Mouse (Mus musculus) spleen, postnatal 36 days (tissue): ENCODE measurements at regions not wholly inside any gene's neighbourhood (a gene's known extent, or its start where the extent isn't known, plus 50 kb on each side); places are given as distances from the start of the nearest gene placed in this dataset.

Experiments
- DNase-seq, 2 experiments: peaks; one replicate each; pipeline ENCODE4 v3.0.0; 2022; ENCODE audit warnings: low spot score in 2 of 2, mixed read lengths in 1 of 2

DNA sequence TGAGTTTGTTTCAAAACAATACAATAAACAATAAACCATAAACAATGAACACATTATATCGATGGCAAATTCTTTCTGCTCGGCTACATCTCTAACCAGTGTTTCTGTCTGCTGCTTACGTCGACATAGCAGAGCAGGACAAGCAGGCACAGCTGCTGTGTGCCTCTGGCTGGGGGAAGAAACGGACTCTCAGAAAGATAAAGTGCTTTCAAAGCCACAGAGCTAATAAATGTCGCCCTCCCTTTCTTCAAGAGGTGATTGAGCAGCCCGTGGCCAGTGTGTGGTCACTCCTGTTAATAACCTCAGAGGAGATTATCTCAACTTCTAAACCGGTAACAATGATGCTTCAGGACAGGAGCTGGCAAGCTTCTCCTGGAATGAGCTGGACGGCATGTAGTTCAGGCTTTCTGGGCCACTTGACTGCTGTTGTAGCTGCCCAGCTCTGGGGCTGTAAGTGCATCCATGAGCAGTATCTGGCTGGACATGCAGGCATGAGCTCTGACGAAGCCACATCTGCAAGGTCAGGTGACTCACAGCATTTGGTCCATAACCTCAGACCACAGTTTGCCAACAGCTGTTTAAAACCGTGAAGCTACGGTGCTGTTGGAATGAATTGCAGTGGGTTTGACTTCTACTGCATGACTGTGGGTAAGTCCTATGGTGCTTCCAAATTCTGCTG, 55.6 kb downstream of the Evx1 start:
- no peak for DNase-seq

DNA sequence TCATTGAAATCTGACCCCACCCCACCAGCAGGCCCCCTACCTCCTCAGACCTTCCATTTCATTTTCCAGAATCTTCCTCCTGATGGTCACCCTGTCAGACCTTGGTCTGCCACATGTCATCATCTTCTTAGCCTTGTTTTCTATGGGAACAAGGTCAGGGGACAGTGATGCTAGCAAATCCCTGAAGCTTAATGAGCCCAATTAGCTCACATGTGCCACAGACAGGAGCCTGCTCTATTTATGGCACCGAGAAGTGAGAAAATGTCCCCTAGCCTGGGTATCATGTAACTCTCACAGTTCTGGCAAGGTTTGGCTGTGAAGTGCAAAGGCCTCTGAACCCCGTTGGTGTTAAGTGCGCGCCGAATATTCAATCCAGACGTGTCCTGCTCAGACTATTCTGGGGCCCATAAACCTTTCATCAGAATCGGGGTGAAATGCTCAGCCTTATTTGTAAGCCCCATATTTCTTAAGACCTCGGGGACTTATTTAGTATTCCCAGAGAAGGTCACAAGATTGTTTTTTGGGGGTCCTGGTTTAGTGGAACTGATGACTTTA, 57.6 kb downstream of the Evx1 start:
- DNase-seq = no peak

DNA sequence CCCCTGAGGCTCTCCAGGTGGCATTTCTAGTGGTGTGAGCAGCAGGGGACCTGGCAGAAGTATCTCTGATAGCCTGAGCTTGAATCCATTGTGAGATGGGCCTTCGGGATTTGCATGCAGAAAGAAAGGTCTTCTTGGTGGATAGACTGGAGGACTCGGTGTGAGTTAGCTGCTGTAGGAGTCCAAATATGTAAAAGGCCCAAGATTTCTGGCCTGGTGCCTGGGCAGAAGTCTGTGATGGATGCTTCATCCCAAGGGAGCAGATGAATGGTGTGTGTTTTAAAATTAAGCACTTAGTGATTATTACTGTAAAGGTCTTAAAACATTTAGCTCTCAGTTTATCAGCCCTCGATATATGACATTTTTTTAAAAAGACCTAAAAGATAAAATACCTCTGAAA, 65.8 kb downstream of the Evx1 start:
- no peak for DNase-seq

DNA sequence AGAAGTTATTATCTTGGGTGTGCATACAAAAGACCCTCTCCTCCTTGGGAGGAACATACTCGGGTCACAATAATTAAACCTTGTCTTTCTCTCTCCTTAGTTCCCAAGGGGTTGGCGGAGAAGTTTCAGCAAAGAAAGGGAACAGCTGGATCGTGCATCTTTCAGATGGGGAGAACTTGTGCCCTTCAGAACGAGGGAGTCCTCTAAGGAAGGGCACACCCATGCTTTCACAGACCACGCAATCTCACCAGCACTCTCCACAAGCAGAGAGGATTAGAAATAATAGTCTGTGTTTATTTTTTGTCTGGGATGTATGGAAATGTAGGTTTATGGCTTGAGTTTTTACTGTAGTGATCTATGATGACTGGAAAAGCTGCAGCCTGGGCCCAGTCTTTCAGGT, 66.3 kb downstream of the Evx1 start:
- DNase-seq = no peak

DNA sequence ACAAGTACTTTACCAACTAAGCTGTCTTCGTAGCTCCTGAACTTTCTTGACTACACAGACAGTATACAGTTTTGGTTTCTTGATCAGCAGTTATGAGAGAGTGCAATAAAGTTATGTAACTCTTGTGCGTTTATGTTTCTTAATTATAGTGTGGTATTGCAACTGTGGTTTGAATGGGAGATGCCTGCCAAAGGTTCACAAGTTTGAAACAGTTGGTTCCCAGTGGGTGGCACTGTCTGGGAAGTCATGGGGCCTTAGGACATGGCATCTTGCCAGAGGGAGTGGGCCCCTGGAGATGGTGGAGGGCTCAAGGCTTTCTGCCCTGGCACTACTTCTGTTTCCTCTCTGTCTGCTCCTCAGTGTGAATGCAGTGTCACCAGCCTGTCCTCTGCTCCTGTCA, 71.7 kb downstream of the Evx1 start:
- no peak for DNase-seq

DNA sequence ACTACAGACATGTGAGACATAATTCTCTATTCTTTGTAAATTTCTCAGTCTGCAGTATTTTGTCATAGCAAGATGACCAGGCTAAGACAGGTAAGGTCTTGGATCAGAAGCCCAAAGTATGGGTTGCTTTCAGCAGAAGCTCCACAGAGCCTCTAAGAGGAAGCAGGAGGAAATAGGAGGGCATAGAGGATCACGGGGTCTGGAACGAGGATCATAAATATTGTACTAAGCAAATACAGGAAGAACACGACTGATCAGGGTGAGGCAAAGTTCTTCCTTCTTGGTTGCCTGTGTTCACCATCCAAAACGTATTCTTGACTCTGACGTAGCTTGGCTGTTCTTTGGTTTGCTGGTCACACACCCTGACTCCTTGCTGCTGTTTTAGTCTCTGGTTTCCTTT, 88.1 kb downstream of the Evx1 start:
- no peak for DNase-seq

DNA sequence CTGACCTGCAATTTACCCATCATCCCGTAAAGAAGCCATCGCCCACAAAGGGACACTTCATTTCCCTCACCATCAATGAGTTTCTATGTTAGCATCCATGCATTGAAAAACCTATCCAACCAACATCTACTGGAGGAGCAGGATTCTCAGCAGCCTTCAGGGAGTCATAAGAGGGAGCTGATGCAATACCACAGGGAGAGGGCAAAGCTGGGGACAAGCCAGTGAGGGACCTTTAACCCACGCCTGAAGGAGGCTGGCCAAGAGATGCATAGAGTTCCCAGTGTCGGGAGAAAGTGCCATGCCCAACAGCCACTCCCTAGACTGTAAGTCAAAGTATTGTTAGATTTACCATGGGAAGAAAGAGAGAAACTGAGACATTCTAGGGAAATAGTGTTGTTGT, 96.7 kb downstream of the Evx1 start:
- no peak for DNase-seq

DNA sequence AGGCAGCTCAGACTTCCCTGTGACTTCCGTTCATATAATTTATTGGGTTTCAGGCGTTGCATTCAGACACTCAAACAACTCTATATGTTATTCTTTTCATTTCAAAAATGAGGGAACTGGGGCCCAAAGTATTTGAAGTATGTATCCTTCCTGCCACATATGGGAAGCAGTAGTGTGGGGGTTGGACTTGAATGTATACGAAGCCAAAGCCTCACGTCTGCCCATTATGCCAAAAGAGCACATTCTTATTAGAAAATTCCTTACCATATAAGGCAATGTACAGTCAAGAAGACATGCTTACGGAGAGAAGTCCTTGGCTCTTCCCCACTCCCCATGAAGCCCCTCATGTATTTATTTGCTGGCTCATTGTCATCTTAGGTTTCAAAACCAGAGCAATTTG, 97.4 kb downstream of the Evx1 start:
- no peak for DNase-seq

DNA sequence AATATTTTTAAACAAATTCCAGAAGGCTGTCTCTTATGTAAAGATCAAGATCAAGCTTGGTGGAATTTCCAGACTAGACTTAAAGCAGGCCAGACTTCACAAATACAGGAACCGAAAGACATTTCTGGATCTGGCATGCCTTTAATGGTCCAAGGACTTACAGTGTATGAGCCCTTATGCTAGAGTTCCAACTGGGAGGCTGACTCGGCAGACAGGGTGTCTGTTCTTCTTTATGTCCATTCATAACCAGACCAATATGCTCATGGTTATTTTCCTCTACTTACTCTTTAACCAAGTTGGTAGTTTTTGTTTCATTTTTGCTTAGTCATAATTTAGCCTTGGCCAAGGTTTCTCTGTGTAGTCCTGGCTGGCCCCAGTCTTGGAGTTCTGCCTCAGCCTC, 98.0 kb downstream of the Evx1 start:
- DNase-seq = no peak

DNA sequence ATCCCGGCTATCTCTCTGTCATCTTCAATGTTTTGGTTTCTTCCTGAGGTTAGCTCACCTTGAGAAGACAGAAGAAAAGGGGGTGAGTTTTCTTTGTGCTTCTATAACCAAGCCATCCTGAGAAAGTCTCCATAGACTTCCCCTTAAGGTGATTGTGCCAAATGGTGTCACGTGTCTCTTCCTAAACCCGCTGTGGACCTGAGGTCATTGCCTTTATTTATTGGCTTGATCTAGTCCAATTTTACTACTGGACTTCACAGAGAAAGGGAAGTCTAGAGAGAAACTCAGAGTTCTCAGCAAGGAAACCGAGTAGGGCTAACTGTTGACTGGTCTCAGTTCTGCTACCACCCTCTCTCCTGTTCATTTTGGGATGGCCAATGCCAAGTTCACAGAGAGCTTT, 100.3 kb downstream of the Evx1 start:
- no peak for DNase-seq

DNA sequence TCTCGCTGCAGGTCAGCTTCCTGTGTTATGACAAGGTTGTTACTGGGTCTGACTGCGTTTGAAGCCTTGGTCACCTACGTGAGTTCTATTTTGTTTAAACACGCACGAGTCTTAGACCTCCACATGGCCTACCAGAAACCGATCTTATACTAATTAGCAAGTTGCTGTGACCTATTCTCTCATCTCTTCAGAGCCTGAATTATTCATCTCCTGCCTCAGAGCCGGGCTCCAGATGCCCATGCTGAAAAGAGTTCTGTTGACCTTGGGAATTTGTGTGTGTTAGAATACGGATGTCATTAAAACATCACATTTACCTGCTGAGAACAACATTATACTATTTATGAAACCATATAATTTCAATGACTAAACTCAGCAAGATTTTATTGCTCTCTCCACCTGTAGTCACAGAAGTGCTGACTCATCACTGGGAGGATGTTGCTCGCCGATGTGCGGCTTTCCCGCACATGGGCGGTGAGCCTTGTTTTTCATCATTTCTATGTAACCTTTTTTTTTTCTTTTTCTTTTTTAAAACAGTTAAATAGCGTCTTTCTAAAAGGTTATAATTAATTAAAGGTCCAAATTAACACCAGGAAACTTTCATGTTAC, 102.1 kb downstream of the Evx1 start:
- DNase-seq = no peak

DNA sequence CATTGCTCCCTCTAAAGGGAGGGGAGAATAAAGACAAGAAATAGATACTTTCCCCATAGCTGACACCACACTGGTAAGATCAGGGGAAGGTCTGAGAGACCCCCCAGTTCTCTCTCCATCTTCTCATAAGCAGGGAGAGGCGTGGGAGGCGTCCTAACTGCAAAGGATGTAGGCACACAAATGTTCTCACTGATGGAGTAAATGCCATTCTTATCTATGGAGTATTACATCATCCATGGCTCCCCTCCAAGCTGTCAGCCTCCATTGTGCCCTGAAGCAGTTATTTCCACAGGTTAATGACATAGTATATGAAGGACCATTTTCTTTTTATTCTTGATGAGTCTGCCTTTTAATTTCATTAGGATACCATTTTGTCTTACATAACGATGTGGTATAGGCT, 103.2 kb downstream of the Evx1 start:
- no peak for DNase-seq

DNA sequence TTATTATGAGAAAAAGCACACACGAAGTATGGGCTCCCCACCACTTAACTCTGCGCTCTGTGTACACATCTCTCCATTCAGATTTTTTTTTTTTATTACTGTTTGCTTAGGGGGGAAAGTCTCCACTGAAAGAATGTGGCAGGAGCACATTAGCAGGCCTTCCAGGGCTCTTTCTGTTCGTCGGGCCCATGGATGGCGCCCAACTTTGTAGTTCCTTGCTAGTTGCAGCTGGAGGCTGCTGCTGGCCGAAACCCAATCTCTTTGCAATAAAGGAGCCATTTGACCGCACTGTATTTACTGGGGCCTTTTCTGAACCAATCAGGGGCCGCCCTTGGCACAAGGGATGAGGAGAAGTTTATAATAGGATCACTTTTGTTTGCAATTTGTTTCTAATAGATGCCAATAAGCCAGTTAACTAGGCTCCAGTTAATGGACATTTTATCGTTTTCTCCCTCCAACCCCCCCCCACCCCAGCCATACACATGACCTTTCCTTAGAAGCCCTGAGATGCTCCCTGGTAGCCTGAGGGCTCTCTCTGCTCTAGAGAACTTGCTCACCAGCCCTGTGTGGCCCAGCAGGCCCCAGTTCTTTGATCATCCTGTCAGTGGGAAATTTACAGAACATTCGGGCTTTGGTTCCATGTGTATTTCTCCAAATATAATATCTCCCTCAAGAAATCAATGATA, 104.3 kb downstream of the Evx1 start:
- no peak for DNase-seq

DNA sequence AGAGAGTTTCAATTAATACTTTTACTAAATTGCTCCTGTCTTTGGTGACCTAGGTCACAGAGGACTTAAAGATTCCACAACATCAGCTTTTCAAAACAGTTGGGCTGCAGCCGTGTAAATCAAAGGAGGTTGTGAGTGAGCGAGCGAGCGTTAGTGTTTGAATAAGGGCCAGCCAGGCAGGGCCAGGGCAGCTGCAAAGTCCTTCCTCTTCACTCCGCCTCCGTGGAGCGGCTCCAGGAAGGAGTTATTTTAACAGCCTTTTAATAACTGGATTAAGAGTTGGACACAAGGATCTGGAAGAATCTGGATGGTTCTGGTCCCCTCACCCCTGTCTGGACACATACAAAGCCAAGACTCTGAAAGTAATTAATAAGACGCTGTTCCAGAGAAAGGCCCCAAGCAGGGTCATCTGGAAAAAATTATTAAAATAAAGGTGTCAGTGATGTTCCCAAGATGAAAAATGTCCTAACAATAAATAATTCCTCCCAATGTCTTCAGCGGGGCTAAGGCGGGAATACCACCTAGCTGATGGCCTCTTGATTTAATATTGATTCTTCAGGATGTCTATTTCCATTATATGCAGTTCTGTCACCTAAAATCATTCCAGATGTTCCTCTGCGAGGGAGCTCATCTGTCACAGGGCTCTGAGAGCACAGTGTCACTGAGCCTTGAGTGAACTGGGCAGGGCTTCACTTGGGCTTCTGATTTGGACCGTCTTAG, 105.3 kb downstream of the Evx1 start:
- no peak for DNase-seq

DNA sequence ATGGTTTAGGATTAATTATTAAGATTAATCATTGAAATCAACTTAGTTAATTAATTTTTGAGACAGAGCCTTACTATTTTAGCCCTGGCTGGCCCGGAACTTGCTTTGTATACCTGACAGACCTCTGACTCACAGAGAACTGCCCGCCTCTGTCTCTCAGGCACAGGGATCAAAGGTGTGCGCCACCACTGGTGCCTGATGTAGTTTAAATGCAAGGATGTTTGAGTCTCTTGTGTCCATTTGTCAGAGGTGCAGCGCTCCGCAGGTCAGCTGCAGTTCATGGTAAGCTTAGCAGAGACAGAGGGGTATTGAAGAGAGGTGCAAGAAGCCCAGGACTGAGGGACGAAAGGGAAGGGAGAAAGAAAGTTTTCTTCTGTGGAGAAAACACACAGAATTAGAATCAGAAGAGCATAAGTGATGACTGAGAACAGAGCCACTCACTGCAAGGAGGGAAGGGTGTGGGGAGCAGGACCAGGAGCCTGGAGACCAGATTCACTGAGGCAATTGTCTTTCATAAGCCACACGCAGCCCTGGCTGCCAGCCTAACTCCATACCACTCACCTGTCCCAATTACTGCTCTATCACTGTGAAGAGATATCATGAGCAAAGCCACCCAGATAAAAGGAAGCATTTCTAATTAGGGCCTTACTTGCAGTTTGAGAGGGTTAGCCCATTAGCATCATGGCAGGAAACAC, 107.1 kb downstream of the Evx1 start:
- DNase-seq = no peak

DNA sequence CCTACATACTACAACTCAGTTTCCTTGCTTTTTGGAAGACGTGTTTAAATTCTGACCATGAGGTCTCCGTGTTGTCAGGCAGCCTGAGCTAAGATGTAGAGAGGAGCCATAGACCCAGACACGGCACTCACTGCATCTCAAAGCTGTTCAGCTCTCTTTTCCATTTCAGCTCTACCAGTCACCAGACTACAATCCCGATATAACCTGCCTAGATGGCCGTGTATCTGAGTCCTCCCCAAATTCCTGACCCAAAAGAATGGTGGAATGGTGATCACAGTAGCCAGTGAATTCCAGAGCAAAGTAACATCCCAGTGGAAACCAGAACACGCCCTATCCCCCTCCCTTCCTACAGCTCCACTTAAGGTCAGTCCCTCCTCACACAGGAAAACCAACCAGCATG, 108.5 kb downstream of the Evx1 start:
- no peak for DNase-seq

DNA sequence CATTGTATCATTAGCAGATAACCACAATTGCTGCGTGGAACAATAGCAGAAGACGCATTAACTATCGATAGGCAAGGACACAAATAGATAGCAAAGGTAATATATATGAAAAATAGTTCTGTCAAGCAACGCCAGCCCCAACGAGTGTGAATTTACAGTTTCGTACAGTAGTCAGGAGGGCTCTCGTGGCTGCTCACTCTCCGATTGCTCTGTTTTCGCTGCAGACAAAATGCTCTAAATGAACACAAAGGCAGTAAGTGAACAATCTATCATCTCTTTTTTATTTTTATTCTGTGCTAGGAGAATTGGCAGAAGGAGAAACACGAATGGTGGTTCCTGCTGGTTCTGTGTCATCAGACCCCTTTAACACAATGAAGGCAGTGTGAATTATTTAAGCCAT, 109.4 kb downstream of the Evx1 start:
- DNase-seq = no peak

DNA sequence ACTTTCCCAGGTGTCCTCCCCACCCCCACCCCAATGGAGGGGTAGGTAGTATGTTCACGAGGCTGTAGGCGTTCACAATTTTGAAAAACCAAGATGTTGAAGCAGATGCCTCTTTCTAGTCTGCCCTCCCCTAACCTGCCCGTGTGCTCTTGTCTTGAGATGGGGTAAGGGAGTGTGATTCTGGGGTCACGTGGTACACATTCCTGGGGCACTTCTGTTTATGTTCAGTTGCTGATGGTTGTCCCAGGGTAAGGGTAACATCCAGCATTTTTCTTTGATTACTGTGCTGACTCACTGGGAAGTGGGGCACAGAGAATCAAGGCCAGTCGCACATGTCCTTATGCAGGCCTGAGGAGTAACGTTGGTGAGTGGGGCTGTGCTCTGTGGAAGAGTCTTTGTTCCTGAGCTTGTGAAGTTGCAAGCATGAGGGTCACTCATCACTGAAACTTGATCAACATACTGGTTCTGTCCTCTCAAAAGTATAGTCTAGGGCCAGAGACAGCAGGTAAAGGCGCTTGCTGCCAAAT, 110.3 kb downstream of the Evx1 start:
- no peak for DNase-seq

DNA sequence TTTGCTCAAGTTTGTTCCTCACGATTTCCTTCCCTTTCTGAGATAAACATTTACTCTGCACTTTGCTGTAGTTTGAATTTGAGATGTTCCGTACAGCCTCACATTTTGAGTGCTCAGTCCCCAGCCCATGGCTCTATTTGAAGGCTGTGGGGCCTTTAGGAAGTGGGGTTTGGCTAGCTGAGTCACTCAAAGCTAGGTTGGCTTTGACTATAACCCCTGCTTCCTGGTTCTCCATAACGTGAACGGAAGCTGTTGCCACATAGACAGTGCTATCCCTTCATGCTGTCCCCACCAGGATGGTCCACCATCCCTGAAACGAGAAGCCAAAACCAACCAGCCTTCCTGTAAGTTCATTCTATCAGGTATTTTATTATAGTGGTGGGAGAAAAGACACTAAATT, 111.1 kb downstream of the Evx1 start:
- DNase-seq = no peak

DNA sequence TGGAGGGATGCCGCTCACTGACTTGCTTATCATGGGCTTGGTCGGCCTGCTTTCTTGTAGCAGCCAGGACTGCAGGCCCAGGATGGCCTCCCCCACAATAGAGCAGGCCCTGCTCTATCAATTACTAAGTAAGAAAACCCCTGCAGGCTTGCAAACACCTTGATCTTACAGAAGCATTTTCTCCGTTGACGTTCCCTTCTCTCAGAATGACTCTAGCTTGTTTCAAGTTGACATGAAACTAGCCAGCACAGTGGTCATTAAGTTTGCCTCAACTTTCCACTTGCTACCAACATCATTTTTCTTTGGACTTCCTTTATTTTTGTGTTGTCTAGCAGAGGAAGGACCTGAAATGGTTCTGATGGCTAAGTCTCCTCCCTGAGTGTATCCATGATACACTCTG, 111.8 kb downstream of the Evx1 start:
- DNase-seq = no peak

DNA sequence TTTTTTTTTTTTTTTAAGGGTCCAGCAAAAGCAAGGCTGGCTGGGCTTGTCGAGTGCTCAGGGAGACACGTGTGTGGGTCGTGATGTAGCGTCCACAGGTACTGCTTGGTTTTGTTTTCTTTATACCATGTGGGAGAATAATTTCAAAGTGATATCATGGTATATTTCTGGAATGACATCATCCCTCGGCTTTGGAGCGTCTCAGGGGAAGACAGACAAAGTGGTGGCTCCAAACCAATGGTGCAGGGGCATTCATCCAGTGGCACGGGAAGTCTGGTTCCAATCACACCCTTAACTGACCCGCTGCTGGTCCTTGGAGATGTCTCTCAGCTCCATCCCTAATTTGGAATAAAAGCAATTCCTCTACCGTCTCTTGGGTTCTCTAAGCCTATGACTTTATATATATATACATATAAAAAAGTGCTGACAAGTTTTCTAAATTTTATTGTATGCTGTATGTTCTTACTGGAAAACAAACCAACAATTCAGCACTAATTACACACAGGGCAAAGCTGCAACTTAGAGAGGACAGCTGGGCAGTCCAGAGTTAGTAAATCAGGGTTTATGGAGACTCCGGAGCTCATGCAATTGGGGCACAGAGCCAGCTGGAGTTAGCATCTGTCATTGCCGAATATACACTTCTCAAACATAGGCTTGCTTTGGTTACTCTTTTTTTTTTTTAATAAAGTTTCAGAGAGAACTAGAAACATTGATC, 115.3 kb downstream of the Evx1 start:
- DNase-seq = no peak
